9 mouse cellular contexts compared by ENCODE assay signal in genomic region chr8:123729786-123730411, GRCm38 (mm10).
A peak's percentile ranks its signal among the peaks of the same experiment; 100 is the strongest.
DNase-seq lines count a peak whose midpoint lies in the region; ATAC-seq and TF ChIP-seq lines count a peak whose summit lies in the region.
"Had no signal": no experiment of that assay in that cellular context is flagged by ENCODE, and none has a peak within 500 bp of the region (broad histone marks: within the 10 kb centered on the region; RNA-seq: fewer than 3 reads in every experiment).

No protein-coding gene starts in this region.

- H3K4me3 ChIP-seq in heart, embryonic 15.5 days: no peak overlapping the region
- H3K4me3 ChIP-seq in E14TG2a.4 (replicated peaks; ENCODE audit: low read length): 0 out of 2 replicates have a peak overlapping the region, but pooled peaks have one; percentile 10
- H3K4me3 ChIP-seq in limb, embryonic 13.5 days: no peak overlapping the region
- no peak overlapping the region for H3K4me3 ChIP-seq in intestine, postnatal 0 days (ENCODE audit: low read depth, low read length)

- no peaks in the 10 kb centered on the region for H3K9me3 ChIP-seq in heart, embryonic 15.5 days (replicated peaks)
- H3K9me3 ChIP-seq in E14TG2a.4 (ENCODE audit: low read length): no peaks in the 10 kb centered on the region
- H3K9me3 ChIP-seq in limb, embryonic 13.5 days: no peaks in the 10 kb centered on the region
- no peaks in the 10 kb centered on the region for H3K9me3 ChIP-seq in intestine, postnatal 0 days (ENCODE audit: control insufficient read depth)

- H3K27ac ChIP-seq in heart, embryonic 15.5 days: peak overlapping the region; percentile 10; the same call in 1 of the 2 replicates
- no peak overlapping the region for H3K27ac ChIP-seq in limb, embryonic 13.5 days
- H3K27ac ChIP-seq in intestine, postnatal 0 days (ENCODE audit: low read depth, low read length): no peak overlapping the region

- peak overlapping the region; percentile 3; the same call in 1 of the 2 replicates for H3K9ac ChIP-seq in heart, embryonic 15.5 days
- H3K9ac ChIP-seq in limb, embryonic 13.5 days: no peak overlapping the region
- no peak overlapping the region for H3K9ac ChIP-seq in intestine, postnatal 0 days (ENCODE audit: low read depth, low read length)

- no peaks in the 10 kb centered on the region for H3K36me3 ChIP-seq in heart, embryonic 15.5 days
- no peaks in the 10 kb centered on the region for H3K36me3 ChIP-seq in E14TG2a.4 (ENCODE audit: insufficient read depth, low read length)
- H3K36me3 ChIP-seq in limb, embryonic 13.5 days: no peaks in the 10 kb centered on the region
- no peaks in the 10 kb centered on the region for H3K36me3 ChIP-seq in intestine, postnatal 0 days (ENCODE audit: control insufficient read depth, insufficient read depth)
- H3K36me3 ChIP-seq: G1E had no signal

- no peak for DNase-seq in heart, adult 9 months (ENCODE audit: low spot score in 2 of 2)
- peak; percentile 42 to 45 for DNase-seq in cerebellum, postnatal 25 days
- DNase-seq in gastrocnemius, postnatal 25 days: no peak

- 0 out of 2 replicates have a peak, but pooled peaks cover 3% of the 10 kb centered on the region for H3K27me3 ChIP-seq in heart, embryonic 15.5 days
- H3K27me3 ChIP-seq in E14TG2a.4 (ENCODE audit: insufficient read depth, low read length): peaks cover 56% of the 10 kb centered on the region
- peaks cover 13% of the 10 kb centered on the region for H3K27me3 ChIP-seq in limb, embryonic 13.5 days
- H3K27me3 ChIP-seq in intestine, postnatal 0 days (replicated peaks; ENCODE audit: control insufficient read depth, insufficient read depth, low read length): 0 out of 2 replicates have a peak, but pooled peaks cover 3% of the 10 kb centered on the region

- ATAC-seq in heart, embryonic 15.5 days (replicated peaks; ENCODE audit: insufficient number of reproducible peaks, insufficient read depth, low FRiP score, low read depth): no peak
- no peak for ATAC-seq in limb, embryonic 13.5 days (ENCODE audit: low FRiP score, low read depth)
- ATAC-seq in megakaryocyte progenitor cell, adult 5-6 weeks (replicated peaks; ENCODE audit: poor library complexity): no peak
- ATAC-seq in intestine, postnatal 0 days: no peak

- WGBS in heart, embryonic 15.5 days: 45% methylated on average over 13 of the region's 13 CpGs
- WGBS in limb, embryonic 13.5 days: 57% methylated on average over 13 of the region's 13 CpGs
- 54% methylated on average over 13 of the region's 13 CpGs for WGBS in intestine, postnatal 0 days

- peaks cover 22% of the 10 kb centered on the region for H3K4me1 ChIP-seq in heart, embryonic 15.5 days (replicated peaks)
- H3K4me1 ChIP-seq in E14TG2a.4 (replicated peaks; ENCODE audit: low read depth, low read length): peaks cover 31% of the 10 kb centered on the region
- H3K4me1 ChIP-seq in limb, embryonic 13.5 days: peaks cover 17% of the 10 kb centered on the region
- H3K4me1 ChIP-seq in intestine, postnatal 0 days (replicated peaks; ENCODE audit: control insufficient read depth, insufficient read depth, low read length): no peaks in the 10 kb centered on the region

- no peak for TF ChIP-seq CTCF in E14TG2a.4 (conservative IDR thresholded peaks at IDR 0.05; ENCODE audit: low read length)
- TF ChIP-seq CTCF in intestine, postnatal 0 days (IDR thresholded peaks at IDR 0.05; ENCODE audit: low read depth): no peak

- H3K4me2 ChIP-seq in heart, embryonic 15.5 days: peak overlapping the region; percentile 39
- H3K4me2 ChIP-seq in limb, embryonic 13.5 days (replicated peaks): peak overlapping the region; percentile 52
- H3K4me2 ChIP-seq in intestine, postnatal 0 days (replicated peaks; ENCODE audit: low read depth): no peak overlapping the region

Comparison
In these comparisons a context has a peak if more than half of its experiments do, and no peak if none do; other contexts are left out.
1. DNase-seq: peak in cerebellum, postnatal 25 days (2 of 2); none in heart, adult 9 months (0 of 2) and gastrocnemius, postnatal 25 days (single experiment).